Mouse (Mus musculus): ENCODE data around the gene Phactr1. TPM values are rescaled to one million over a fixed set of nuclear protein-coding genes. Genes with fewer than 3 reads are reported as not detected.

The Phactr1 gene
- polyA plus RNA-seq, 2 experiments from 2014 or later: 0.65 TPM; not detected in 1

DNA sequence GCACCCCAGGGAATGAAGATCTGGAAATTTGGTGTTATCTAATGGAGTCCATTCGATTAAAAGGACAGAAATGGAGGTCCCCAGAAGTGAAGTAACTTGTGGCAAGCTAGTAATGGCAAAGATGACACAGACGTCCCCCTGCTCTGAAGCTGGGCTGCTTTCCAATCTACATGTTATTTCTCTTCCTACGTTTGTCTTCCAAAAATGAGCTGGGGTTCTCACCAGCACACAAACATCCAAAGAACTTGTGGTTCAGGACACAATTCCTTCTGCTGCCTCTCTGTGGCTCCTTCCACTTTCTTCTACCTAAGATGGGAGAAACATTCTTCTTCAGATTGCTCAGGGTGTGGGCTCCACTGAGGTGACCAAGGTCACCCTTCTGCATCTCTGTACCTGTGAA, 368.1 kb downstream of the Phactr1 start:
- ATAC-seq: no peak

DNA sequence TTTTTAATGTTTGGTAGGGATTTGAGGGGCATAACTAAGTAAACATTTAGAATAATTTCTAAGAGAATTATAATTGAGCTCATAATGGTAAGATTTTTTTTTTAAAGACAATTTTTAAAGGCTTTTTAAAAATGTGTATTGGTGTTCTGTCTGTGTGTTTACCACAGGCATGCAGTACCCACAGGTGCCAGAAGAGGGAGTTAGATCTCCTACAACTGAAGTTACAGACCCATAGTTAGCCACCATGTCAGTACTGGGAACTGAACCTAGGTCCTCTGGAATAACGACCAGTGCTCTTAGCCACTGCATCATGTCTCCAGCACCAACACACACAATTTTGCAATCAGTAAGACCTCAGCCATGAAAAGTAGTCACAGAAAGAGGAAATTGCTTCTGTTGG, 372.8 kb downstream of the Phactr1 start:
- ATAC-seq: no peak

DNA sequence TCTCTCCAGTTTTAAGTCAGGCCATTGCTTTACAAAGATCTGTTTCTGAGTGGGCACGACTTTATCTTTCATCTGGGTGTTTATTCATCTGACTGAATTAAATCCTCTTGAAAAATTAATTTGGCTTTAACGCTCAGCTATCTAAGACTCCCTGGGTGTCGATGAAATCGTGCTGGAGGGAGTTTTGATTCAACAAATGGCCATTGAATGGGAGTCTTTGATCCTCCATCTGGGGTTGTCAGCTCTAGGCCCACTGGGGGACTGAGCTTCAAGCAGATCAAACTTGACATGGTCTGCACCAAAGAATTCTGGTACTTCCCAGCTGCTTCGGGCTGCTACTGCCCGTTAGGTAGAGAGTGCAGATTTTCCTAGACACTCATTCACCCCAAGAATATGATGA, 374.7 kb downstream of the Phactr1 start:
- ATAC-seq: no peak

DNA sequence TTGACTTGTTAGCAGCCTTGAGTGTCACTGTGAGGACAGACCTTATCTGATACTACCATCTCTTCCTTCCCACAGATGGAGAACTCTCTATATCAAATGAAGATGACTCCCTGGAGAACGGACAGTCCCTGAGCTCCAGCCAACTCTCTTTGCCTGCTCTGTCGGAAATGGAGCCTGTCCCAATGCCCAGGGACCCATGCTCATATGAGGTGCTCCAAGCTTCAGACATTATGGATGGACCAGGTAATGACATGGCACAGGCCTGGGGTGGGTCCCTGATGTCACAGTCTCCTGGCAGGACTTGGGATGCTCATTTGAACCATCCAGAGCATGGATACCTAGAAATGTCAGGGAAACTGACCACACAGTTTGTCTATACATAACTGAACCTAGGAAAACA, 376.7 kb downstream of the Phactr1 start:
- ATAC-seq: no peak

DNA sequence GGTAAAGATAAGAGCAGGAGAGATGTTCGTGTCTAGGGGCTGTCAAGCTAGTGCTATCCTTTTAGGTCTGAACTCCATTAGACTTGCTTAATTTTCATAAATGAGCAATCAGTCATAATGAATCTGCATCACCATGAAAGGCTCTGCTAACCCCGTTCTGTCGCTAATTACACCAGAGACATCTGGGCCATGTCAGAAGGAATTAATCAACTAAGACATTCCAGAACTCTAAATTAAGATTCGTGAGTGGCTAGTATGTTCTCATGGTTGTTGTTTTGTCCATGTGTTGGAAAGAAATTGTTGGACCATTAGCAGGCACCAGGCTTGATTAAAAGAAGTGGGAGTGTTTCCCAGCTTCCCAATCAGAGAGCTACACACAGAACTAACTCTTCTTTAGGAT, 382.9 kb downstream of the Phactr1 start:
- no peak for ATAC-seq

DNA sequence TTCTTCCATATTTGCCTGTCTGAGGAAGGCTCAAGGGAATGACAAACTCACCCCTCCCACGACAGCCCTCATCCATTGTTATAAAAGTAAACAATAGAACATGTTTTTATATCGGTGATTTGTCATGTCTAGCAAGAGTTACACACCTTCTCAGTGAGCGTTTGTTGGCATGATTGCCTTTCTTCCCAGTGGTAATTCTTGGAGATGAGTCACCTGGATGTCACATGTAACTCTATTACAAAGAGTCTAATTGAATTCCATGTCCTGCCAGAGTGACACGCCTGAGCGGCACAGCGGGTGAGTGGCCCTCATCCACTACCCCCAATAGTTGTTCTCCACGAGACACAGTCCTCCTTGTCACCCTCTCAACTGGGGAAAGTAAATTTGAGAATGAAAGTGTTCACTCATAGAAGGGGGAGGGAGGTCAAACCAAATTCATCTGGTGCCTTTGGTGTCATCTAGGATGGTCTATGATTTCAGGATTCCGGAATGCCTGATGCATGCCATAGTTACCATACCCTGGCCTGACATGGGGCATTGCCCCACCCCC, 388.4 kb downstream of the Phactr1 start:
- ATAC-seq: no peak

DNA sequence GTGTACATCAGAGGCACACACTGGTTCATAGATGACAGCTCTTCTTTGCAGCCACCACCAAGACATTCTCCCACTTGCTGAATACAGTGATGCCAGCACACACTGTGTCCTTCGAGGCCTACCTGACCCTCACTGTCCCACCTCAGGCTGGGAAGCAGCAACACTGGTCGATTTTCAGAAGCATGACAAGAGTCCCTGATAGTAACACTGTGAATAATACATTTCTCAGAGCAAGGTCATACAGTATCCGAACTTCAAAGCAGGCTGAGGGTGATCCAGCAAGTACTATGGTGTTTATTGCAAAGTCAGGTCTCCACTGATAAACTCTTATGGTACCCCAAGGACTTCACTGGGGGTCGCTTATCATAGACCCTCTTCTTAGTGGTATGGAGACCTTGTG, 390.1 kb downstream of the Phactr1 start:
- ATAC-seq: no peak

DNA sequence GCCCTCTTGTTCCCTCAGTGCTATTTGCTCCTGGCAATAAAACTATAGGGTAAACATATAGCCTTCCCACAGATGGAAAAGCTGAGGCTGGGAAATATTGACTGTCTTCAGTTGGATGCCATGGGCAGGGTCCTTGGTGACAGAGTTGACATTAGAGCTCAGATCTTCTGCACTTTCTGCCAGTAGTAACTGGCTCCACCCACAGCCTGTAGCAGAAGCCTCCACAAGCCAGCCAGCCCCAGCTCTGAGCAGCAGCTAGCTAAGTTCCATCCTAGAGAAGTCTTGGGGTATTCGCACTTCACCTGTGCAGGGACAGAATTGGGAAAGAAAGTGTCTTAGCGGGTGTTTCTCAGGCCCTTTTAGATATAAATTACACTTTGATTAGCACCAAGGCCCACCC, 390.5 kb downstream of the Phactr1 start:
- ATAC-seq: no peak

DNA sequence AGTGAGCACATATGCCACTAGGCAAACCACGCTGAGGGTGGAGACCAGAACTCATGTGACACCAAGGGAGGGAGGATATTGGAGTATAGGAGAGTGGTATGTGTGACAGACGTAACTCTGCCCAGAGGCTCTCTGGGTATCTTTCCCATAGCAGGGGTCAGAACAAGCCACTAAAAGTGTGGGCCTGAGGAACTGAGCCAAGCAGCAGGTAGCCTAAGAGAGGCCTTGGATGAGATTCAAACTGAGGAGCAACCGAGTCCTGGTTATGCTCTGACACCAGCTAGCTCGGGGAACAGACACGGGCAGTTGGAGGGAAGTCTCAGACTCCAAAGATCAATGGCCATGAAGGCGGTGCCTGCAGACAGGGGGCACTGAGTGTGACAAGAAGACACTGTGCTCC, 395.0 kb downstream of the Phactr1 start:
- no peak for ATAC-seq

DNA sequence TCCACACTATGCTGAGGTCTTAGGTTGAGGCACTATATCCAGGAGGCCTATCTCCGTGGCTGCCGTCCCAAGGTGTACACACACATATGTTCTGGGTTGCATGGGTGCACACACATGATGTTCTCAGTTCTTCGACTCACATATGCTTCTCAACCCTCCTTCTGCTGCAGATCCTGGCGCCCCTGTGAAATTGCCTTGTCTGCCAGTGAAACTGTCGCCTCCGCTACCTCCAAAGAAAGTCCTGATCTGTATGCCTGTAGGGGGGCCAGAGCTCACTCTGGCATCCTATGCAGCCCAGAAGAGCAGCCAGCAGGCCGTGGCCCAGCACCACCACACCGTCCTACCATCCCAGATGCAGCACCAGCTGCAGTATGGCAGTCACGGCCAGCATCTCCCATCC, 397.1 kb downstream of the Phactr1 start:
- ATAC-seq: no peak

DNA sequence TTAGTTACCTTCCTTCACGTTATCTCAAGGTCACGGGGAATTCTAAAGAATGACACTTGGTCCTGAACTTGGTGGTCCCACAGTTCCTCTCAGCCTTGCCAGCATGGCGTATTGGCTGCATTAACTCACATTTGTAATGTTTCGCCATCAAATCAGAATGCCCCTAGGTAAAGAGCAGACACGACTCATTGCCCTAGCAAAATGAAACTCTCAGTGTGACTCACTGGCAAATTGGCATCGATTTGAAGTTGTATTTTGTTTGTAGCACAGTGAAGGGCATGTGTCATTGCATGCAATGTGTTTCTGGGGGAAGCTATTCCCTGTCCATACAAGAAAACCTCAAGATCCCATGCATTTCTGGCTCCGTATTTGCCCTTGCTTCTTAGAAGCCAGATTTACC, 404.8 kb downstream of the Phactr1 start:
- no peak for ATAC-seq

DNA sequence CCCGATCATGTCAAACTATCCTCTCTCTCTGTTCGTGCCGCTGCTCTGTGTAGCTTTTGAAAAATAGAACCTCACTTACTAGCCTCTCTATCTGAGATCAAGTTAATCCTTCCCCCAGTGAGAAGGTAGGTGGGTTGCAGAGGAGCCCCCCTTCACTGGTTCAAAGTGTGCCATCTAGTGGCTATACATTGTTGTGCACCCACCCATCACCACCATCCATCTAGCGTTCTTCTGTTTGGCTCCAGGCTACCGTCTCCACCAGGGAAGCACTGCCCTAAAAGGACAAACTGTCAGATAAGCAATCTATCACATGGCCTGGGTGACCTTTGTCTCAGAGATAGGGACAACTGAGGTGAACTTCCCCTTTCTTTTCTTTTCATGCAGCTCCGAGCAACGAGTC, 413.9 kb downstream of the Phactr1 start:
- ATAC-seq: no peak

DNA sequence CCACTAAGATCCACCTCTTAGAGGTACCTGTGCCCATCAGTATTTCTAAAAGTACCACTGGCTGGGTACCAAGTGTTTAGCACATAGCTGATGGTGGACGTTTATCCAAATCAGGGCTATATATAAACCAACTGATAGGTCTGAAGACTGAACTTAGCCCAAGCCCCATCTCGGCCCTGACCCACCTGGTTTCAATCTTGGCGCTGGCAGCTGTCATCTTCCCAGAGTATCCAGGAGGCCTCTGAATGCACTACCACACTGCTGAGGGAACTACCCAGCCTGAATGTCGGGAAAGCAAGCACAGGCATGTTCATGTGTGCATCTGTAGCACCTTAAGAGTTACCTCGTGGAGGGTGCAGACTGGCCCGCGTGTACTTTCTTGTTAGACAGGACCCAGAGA, 422.5 kb downstream of the Phactr1 start:
- no peak for ATAC-seq

DNA sequence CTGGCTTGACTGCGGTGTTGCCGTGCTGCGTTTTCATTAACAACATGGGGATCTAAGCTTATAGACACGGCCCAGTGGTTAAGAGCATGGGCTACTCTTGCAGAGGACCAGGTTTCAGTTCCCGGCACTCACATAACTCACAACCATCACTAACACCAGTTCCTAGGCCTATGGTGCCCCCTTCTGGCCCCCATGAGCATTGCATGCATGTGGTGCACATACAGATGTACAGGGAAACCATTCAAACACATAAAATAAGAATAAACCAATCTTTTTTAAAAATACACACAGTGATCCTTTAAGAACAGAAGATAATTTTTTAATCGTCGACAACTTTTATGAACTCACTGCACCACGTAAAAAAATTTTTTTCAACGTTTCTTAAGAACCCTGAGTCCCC, 424.1 kb downstream of the Phactr1 start:
- ATAC-seq: no peak

DNA sequence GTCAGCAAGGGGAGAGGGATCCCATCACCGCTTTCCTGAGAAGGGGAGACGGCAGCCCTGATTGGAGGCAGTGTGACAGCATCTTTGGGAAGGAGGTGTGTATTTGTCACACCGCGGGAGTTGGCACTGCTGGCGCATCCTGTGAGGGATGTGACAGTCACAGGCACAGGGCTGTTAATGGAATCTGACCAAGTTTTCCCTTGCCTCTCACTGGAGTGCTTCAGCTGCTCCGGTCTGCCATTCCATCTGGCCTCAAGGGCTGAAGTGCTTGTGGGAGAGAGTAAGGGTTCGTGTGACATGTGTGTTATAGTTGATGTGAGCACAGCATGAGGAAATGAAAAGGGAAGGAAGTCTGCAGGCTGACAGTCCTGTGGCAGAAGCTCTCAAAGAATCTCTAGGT, 431.9 kb downstream of the Phactr1 start:
- no peak for ATAC-seq

DNA sequence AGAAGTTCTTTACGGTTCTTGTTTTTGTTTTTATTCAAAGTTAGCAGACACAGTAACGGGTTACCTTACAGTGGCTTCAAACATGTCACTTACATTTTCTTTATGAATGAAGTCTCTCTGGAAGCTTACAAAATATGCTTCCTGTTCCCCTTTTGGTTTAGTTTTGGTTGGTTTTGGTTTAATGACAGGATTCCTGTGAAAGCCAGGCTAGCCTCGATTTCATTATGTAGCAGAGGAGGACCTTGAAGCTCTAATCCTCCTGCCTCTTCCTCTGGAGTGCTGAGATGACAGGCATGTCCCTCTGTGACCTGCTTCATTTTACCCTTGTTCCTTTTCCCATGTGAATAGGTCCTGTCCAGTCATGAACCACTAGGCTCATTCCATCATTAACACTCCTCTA, 432.3 kb downstream of the Phactr1 start:
- no peak for ATAC-seq

DNA sequence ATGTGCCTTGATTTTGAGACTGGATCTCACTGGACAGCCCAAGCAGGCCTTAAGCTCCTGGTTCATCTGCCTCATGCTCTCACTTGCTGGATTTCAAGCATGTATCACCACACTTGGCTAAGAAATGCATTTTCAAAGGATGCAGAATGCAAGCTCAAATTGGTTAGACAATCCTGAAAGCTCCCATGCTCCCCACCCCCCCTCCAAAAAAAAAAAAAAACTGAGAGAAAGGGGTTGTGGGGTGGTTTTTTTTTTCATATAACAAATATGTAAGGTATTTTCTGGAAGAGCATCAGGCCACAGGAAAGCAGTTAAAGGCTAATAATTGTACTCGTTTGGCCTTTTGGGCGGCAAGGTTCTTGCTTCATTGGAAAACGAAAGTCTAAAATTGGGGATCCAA, 432.7 kb downstream of the Phactr1 start:
- no peak for ATAC-seq

DNA sequence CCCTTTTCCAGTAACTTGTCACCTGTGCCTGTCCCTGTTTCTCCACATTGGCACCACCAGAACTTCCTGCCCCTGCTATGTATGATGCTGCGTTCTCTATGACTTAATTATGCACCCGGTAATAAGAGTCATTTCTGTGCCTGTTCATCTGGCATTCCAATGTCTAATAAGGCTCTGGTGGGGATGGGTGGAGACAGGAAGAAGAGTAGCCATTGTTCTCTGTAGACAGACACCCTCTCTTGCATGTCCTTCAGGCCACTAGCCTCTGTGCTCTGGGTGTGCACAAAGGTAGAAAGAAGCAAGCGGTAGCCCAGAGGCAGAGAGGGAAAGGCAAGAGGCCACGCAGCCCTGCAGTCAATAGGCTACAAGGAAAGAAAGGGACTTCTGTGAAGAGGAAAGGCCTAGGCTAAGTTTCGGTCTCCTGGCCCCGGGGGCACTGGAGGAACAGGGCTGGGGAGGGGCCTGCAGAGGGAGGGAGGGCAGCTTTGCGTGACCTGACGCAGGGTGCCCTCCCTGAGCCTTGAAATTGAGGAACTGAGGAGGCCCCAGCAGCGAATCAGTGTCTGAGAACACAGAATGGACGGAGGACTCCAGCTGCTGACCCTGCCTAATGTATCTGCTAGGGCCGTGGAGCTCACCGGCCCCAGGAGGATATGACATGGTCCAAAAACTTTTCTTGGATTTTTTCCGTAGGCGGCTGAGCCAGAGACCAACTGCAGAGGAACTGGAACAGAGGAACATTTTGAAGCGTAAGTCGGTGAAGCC, 442.1 kb downstream of the Phactr1 start:
- no peak for ATAC-seq

DNA sequence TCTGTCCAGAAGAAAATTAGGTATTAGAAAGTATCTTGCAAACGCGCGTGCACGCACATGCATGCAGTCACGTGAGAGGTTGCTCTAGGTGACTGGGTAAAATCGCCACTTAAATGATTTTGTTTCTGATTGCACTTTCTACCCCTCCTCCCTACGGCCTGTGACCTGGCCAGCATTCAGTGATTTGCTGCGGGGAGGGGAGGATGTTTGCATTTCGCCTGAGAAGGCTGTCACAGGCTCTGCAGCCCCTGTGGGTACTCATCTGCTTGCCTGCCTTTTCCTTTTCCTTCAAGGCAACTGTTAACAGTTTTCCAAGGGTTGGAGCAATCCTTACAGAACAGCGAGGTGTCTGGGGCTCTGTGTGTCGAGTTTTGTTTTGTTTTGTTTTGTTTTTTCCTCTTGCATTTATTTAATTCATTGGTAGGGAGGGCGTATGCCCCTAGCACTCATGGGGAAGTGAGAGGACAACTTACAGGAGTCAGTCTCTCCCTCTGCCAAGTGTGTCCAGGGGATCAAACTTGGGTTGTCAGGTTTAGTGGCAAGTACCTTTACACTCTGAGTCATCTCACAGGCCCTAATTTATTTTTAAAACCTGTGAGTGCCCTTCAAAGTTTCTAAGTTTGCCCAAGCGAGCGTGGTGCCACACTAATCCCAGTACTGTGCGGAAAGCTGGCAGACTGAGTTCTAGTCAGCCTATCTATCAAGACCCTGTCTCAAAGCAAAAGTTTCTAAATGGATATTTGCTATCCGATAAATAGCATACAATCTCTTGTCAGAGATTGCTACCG, 443.7 kb downstream of the Phactr1 start:
- ATAC-seq: no peak

DNA sequence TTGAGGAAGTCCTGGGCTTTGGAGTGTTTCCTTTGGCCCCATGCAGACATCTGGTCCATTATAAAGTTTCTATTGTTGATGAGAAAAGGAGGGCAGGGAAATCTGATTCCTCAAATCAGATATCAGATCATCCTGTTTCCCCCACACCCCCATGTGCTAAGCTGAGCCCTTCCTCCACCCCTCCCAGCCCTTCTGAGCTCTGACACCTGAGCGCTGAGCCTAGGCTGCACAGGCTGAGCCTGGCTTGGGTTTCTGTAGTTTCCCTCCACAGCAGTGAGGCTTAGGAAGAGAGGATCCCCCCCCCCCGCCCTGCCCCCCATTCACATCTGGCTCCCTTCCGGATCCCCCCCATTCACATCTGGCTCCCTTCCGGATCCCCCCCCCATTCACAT, 444.3 kb downstream of the Phactr1 start:
- ATAC-seq: no peak

DNA sequence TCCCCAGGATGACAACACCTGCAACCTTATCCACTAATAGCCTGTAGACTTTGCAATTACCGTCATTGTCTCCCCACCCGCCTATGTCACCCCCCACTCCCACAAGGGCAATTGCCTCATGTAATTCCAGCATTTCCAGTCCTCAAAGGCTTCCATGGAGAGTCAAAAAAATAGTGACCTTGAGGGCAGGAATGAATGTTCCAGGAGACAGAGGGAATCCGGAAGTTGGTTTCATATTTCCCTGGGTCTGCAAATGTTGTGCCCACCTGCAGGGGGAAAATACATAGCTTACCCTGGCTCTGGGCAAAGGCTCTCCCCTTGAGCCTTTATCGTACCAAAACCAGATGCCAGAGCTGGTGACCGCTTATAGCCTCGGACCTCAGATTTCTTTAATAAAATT, 449.7 kb downstream of the Phactr1 start:
- ATAC-seq: no peak

DNA sequence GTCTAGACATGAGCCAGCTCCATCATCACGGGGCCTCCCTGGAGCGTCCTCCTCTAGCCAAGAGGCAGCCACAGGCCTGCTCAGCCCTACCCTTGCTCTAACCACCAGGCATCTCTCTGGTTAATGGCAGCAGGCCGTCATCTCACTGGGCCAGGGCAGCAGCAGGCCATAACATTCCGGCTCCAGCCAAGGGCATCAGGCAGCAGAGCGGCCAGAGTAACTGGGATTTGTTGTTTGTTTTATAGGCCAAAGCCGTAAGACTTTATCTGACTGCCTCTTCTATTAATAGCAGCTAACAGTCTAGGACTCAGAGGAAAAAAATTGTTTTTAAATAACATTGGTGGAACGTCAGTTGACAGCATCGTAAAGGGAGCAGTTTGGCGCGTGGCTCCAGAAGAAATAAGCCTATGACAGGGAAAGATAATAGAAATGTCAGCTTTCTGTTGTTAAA, 451.3 kb downstream of the Phactr1 start:
- ATAC-seq: no peak

DNA sequence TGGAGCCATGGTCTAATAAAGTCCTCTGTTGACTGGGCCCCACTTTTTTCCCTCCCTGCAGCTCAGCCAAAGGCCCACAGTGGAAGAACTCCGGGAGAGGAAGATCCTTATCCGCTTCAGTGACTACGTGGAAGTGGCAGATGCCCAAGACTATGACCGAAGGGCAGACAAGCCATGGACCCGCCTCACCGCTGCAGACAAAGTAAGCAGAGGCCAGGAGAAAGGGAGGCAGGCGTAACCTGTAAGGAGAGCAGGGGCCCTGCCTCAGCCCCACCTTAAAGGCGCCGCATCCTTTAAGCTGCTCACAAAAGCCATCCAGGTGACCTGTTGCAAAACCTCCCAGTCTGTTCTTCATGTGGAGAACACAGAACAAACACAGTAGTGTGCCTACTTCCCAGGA, 452.4 kb downstream of the Phactr1 start:
- ATAC-seq: no peak

DNA sequence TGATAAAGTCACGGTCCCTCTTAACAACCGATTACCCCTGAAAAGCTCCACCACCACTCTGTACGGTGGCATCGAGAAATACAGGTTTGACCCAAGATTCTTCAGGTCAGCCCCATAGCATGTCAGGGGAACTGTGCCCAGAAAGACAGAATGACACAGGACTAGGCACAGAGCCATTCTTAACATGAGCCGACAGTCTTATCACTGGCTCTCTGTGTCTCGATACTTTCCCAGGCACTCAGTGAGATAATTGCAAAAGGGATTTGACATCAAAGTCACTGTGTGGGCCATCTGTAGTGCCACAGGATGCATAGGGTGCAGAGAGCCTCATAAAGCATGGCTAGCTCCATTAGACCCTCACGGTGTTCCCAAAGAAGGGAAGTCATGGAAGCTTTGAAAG, 453.0 kb downstream of the Phactr1 start:
- no peak for ATAC-seq

All from CD4-positive, CD25-positive, alpha-beta regulatory T cell, adult 4 months (primary cell).